Mouse (Mus musculus) ES-Bruce4 (cell line): Measurements from ENCODE around the gene Prox1.

Experiments
- CTCF ChIP-seq: IDR thresholded peaks from one replicate; pipeline ENCODE4 v1.8.1; 2011; ENCODE audit warnings: low read depth, low read length
- POLR2A ChIP-seq: IDR thresholded peaks from one replicate; pipeline ENCODE4 v1.8.1; 2011; ENCODE audit warnings: low read length; ENCODE audit not compliant: insufficient read depth

GRCm38 (mm10) chr1:190183574-190183973, 13.1 kb upstream of the Prox1 start:
- TF ChIP-seq POLR2A (no peak), CTCF (no peak)
